Mouse (Mus musculus) gastrocnemius, postnatal 36 days (tissue): Measurements from ENCODE around the gene Elovl5. TPM values are rescaled to one million over a fixed set of nuclear protein-coding genes. Genes with fewer than 3 reads are reported as not detected.
A peak's percentile ranks its signal among the peaks of the same experiment; 100 is the strongest.

Experiments
- DNase-seq, 2 experiments: peaks; one replicate each; pipeline ENCODE4 v3.0.0; 2022
- intact Hi-C: fragments of 180-260 bp; cut with DNase I; formaldehyde crosslinking; loops from one replicate; pipeline ENCODE4 v1.15.1; 2025
- long read RNA-seq, 2 experiments: library from polyadenylated mRNA; stranded (forward); transcript quantifications; one replicate each; pipeline ENCODE4 v2.0.0; 2021
- total RNA-seq, 2 experiments: library from RNA; stranded (reverse); gene quantifications; 2 replicates each; pipeline ENCODE4 v1.2.3; 2021

The Elovl5 gene
- total RNA-seq: 10 to 100 TPM in 1 of 2 experiments, 1 to 10 TPM in 1; 9.6 to 11.4 TPM
- long read RNA-seq, experiment 1, partial matches to known transcripts: 4 of 7 reads
- long read RNA-seq, experiment 1, other reads (novel, unspliced or antisense): 0 of 7 reads
- long read RNA-seq, experiment 2, partial matches to known transcripts: 2 of 2 reads
- long read RNA-seq, experiment 2, other reads (novel, unspliced or antisense): 0 of 2 reads

- intact Hi-C loops: no loop called here
- peak; percentile 93 to 94 for DNase-seq
Measured at GRCm38 (mm10) chr9:77917074-77917621, at the start of gene Elovl5. Elovl5 (plus strand) TSS chr9:77917364.

- intact Hi-C loops: no loop called here
- DNase-seq: no peak
Measured at GRCm38 (mm10) chr9:77891501-77891900, 25.7 kb upstream of the Elovl5 start.

GRCm38 (mm10) chr9:77898551-77898950 is 18.6 kb upstream of the Elovl5 start:
- intact Hi-C loops: no loop called here
- DNase-seq: no peak

- intact Hi-C loops: no loop called here
Measured at GRCm38 (mm10) chr9:77904133-77904532, 13.0 kb upstream of the Elovl5 start.

GRCm38 (mm10) chr9:77909572-77910269 is 7.4 kb upstream of the Elovl5 start:
- intact Hi-C loops: loop anchor here (2.0 kb wide), 1 partner anchor 97 kb away; no protein-coding TSS in a partner anchor
- no peak for DNase-seq

More at GRCm38 (mm10) chr9:77904133-77904532, 13.0 kb upstream of the Elovl5 start:
- no peak for DNase-seq

GRCm38 (mm10) chr9:77910270-77911240 is 6.6 kb upstream of the Elovl5 start:
- peak; percentile 92 to 93 for DNase-seq
- intact Hi-C loops: loop anchor here (2.0 kb wide), 1 partner anchor 96 kb away; no protein-coding TSS in a partner anchor

- no peak for DNase-seq
- intact Hi-C loops: loop anchor here (2.0 kb wide), 1 partner anchor 95 kb away; no protein-coding TSS in a partner anchor
Measured at GRCm38 (mm10) chr9:77911508-77912229, 5.5 kb upstream of the Elovl5 start.

GRCm38 (mm10) chr9:77912246-77912645 is 4.9 kb upstream of the Elovl5 start:
- no peak for DNase-seq
- intact Hi-C loops: no loop called here

- intact Hi-C loops: no loop called here
Measured at GRCm38 (mm10) chr9:77914616-77915015, 2.5 kb upstream of the Elovl5 start.

GRCm38 (mm10) chr9:77915791-77916190 is 1.4 kb upstream of the Elovl5 start:
- intact Hi-C loops: no loop called here
- no peak for DNase-seq

More at GRCm38 (mm10) chr9:77914616-77915015, 2.5 kb upstream of the Elovl5 start:
- DNase-seq: no peak

- intact Hi-C loops: no loop called here
- DNase-seq: no peak
Measured at GRCm38 (mm10) chr9:77917622-77918131, 513 bp downstream of the Elovl5 start.

GRCm38 (mm10) chr9:77918211-77918610 is 1.0 kb downstream of the Elovl5 start:
- no peak for DNase-seq
- intact Hi-C loops: no loop called here

- intact Hi-C loops: no loop called here
- DNase-seq: no peak
Measured at GRCm38 (mm10) chr9:77918961-77919670, 2.0 kb downstream of the Elovl5 start.

- DNase-seq: no peak
- intact Hi-C loops: no loop called here
Measured at GRCm38 (mm10) chr9:77920481-77920880, 3.3 kb downstream of the Elovl5 start.

- intact Hi-C loops: no loop called here
- no peak for DNase-seq
Measured at GRCm38 (mm10) chr9:77921366-77922260, 4.4 kb downstream of the Elovl5 start.

GRCm38 (mm10) chr9:77923774-77924173 is 6.6 kb downstream of the Elovl5 start:
- intact Hi-C loops: no loop called here

GRCm38 (mm10) chr9:77924199-77924598 is 7.0 kb downstream of the Elovl5 start:
- DNase-seq: no peak
- intact Hi-C loops: no loop called here

More at GRCm38 (mm10) chr9:77923774-77924173, 6.6 kb downstream of the Elovl5 start:
- DNase-seq: no peak

GRCm38 (mm10) chr9:77926151-77926550 is 9.0 kb downstream of the Elovl5 start:
- DNase-seq: no peak
- intact Hi-C loops: no loop called here
